Mouse (Mus musculus): ENCODE measurements around the gene Zswim4.

GRCm38 (mm10) chr8:84213277-84213676, 23.6 kb downstream of the Zswim4 start:
- TF ChIP-seq CTCF (conservative IDR thresholded peaks at IDR 0.05; ENCODE audit: low read length): no peak
- TF ChIP-seq POU5F1 (IDR thresholded peaks at IDR 0.05; ENCODE audit: borderline replicate concordance, low read length): no peak
